Mouse (Mus musculus) adrenal gland, adult 8-10 months (tissue): ENCODE measurements around the gene Ptprn2. TPM values are rescaled to one million over a fixed set of nuclear protein-coding genes. Genes with fewer than 3 reads are reported as not detected.
A peak's percentile ranks its signal among the peaks of the same experiment; 100 is the strongest.

Experiments
- DNase-seq: peaks from one replicate; pipeline ENCODE4 v3.0.0; 2022
- total RNA-seq, 4 experiments: library from RNA; stranded (reverse); gene quantifications; 2 replicates each; pipeline ENCODE4 v1.2.4; 2022

The Ptprn2 gene
- total RNA-seq, 4 experiments from 2014 or later = 24.1 to 40.1 (median 28.9) TPM

DNA sequence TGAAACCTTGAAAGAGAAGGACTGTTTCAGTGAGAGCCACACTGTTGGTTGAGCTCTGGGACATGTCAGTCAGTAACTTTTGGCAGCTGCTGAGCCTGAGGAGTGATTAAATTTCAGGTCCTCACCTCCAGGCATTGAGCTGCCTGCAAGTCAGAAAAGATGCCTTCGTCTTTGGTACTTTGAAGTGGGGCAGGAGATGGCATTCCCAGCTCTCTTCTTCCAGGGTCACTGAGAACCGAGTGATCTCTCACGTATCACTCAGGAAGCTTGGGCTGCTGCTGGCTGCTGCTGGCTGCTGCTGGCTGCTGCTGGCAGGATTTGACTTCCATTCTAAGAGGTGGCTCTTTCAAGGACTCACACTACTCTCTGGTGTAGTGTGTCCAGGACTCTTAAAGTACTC is 688.7 kb downstream of the Ptprn2 start:
- DNase-seq = no peak

DNA sequence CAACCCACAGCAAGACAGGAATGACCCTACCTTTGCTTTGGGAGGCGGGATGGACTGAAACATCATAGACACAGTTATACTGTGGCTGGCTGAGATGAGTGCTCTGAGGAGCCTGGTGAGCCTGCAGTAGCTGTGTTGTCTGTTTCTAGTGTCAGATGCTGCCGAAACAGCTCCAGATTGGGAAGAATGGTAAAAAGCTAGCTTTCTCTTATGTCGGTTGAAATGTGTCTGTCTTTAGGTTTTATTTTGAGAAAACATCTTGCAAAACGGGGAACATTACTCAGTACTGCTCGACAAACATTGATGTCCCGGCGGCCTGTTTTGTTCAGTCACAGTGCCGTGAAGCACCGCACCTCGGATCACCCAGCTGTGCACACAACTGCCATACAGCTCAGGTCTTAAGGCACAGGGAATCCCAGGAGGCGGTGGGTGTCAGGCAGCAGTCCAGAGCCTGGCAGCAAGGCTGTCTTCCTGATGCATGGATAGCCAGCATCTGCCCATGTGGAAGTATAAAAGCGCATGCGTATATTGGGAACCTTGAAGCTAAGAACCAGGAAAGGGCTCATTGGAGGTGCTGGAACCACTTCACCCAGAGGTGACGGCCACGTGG is 689.7 kb downstream of the Ptprn2 start:
- no peak for DNase-seq

DNA sequence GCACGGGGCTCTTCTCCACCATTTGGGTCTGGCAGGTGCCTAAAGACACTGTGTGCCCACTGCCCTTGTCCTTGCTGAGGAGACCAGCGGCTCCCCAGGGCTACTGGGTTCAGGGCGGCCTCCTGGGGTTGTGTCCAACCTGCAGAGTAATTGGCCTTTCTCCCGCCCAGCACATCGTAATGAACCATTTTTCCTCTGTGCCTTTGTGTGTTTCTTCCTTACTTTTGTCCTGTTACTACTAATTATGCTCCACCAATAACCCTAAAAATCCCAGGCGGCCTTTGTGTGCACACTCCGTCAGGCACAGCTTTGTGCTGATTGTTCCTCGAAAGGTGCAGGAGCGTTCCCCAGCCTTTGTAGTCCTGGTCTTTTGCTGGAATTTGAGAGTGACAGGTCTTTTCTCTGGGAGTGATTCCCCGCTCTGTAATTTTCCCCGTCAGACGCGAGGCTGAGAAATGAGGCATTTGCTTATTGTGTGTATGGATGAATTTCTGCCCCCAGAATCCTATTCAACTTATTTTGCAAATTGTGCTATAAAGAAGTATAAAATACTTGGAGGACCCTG is 690.8 kb downstream of the Ptprn2 start:
- DNase-seq = no peak

DNA sequence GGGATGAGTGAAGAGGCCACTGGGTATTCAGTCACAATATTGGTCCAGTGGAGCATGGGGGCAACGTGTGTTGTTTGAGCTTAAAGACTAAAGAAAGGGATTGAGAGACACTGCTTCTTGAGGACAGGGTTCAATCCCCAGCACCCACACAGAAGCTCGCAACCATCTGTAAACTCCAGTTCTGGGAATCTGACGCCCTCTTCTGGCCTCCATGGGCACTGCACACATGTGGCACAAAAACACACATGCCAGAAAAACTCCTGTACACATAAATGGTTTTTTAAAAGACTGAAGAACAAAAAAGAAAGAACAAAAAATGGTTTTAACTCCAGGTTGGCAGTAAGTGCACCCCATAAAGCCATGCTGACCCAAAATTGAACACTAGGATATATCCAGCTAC is 701.6 kb downstream of the Ptprn2 start:
- DNase-seq = no peak

DNA sequence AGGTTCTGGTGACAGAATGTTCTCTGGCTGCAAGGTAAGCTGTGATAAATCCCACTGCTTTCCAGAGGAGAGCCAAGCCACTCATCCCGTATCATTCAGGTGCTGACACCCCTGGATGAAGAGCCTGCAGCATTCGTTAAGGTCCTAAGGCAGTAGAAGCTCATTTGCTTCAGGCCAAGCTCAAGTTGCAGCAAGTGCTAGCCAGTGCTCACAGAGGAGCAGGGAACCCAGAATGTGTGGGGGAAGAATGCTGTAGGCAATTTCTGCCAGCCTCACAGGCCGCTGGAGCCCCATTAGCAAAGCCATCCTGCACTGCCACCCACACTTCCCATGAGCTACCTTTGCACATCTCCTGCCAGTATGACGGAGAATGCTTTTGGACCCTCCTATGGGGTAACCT is 706.5 kb downstream of the Ptprn2 start:
- no peak for DNase-seq

DNA sequence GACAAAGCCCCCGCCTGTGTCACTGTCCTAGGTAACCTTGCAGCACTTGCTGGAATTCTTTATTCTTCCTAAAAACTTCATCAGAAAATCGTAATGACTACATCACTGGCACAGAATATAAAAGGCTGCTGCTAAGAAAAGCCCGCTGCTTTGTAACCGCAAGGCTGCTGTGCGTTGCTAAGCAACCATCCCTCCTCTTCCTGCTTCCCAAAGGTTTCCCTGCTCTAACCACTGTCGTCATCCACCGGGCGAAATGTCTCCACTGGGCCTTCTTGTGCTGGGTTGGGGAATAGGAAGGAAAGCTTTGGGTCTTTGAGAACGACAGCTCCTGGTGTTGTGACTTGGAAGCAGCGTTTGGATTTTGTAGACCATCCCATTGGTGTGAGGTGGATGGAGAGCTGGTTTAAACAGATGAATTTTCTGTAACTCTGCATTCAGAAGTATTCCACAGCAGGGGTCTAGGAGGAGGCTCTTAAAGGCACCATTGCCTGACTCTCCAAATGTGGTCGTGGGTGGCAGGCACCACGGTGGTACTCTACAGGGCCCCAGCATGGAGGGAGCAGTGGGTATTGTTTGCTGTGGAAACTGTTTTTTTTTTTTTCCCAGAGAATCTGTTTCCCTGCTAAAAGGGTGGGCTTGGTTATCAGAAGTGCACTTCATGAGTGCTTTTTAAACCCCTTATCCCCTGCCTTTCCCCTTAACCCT is 711.4 kb downstream of the Ptprn2 start:
- no peak for DNase-seq

DNA sequence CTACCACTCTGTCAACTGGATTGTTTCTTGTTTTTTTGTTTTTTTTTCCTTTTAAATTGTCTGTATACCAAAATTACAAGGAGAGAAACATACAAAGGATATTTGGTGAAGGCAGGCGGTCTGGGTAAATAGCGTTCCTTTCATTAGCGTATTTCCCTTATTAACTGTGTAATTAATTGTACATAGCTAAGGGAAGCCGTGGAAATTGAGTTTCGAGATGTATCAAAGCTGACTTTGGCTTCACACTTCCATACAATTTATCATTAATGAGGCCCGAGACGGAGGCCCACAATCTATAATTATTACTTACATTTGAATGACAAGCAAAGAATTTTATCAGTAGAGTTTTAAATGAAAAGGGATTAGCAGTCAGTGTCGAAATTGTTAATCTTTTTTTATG is 712.6 kb downstream of the Ptprn2 start:
- no peak for DNase-seq

DNA sequence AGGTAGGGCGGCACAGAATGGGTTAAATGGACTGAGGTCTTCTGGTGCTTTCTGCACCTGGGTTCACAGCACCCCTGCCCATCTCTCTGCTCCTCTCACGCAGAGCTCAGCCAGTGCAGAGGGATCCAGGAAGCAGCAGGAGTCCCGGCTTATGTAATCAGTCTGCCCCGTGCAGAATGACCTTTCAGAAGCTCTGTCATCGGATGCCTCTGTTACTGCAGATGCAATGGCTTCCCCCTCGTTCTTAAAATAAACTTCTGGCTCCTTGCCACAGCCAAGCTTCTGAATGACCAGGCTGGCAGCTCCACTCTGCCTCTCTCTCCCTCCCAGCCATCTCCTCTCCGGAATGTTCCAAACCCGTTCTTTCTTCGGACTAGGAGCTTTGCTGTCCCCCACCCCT is 714.6 kb downstream of the Ptprn2 start:
- peak; percentile 88 for DNase-seq

DNA sequence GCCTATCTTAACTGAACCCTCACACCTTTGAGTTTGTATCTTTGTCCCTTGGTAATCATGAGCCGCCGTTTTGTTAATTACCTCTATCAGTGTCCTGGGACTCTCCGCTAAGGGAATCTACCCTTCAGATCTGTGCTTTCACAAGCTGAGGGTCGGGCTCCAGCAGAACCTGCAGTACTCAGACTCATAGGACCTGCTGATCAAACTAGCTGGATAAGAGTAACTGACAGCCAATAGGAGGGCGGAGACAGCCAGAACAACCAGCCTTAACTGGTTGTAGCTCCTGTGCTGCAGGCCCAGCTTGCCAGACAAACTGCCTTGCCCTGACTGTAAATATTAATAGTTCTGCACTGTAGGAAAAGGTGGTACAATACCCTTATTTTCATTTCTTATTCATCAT is 715.1 kb downstream of the Ptprn2 start:
- DNase-seq = no peak

DNA sequence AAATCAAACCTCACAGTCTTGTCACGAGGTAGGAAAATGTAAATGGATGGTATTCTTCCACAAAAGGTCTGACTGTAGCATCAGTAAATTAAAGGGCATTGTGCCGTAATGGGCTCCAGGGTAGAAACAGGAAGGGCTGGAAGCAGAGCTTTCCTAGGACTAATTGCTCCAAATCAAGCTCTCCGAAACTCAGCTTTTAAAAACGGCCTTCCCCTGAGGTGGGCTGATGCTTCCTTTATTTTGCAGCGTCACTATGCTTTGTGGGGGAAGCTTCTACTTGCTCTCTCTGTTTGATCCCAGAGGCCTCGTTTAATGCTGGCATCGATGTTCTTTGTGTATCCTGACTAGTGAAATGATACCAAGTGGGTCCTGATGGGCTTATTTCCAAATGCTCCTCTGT is 718.0 kb downstream of the Ptprn2 start:
- no peak for DNase-seq

DNA sequence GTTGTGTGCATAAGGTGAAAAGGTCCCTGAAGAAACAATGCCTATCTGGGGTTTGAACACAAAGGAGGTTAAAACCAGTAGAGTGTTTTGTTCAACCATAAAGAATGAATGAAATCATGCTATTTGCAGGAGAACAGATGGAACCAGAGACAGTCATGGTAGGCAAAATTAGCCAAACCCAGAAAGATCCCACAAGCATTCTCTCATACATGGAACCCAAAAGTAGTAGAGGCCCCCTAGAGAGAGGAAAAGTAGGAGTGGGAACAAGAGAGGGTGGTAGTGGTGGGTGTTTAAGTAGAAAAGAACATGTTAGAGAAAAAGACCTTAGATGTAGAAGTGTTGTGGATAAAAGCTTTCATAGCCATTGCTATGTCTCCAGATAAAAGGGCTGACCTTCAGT is 719.4 kb downstream of the Ptprn2 start:
- DNase-seq = no peak

DNA sequence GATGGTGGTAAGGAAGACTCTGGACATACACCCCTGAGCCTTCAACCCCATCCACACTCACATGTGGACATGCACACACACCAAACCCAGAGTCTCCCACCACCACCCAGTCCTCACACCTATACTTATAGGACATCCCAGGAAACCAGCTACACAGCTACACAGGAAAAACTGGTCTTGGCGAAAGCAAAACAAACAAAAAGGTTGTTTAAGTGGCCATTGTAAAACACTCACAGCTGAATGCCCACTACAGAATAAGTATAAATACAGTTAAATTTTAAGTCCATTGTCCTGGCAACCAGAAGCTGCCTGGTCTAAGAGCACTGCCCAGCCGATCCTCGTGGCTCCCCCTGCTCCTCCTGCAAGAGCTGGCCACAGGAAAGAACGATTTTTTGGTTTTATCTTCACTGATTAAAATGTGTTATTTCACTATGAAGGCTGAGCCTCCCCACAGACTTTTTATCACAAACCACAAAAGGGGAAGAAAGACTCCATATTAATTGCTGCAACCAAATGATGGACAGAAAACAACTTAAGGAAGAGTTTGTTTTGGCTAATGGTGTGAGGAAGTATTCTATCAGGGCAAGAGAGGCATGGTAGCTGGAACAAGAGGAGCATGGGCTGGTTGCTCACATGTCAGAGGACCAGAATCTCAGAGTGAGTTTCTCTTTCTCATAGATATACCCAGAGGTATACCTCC is 722.1 kb downstream of the Ptprn2 start:
- DNase-seq = no peak

DNA sequence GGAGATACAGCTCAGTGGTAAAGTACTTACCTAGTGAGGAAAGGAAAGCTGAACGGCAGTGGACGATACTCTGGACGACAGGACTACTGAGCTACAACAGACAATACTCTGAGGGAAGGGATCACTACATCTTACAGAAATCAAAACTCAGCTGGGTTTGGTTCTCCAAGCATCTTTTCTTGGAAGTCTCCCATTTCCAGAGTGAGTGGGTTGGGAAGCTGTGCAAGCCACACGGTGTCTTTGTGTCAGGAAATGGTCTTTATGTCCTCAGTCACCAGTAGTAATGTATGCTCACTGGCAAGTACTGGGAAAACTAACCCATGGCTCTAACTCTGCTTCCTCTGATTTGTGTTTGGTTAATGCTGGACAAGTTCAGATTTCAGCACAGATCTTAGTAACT is 724.9 kb downstream of the Ptprn2 start:
- DNase-seq = no peak

DNA sequence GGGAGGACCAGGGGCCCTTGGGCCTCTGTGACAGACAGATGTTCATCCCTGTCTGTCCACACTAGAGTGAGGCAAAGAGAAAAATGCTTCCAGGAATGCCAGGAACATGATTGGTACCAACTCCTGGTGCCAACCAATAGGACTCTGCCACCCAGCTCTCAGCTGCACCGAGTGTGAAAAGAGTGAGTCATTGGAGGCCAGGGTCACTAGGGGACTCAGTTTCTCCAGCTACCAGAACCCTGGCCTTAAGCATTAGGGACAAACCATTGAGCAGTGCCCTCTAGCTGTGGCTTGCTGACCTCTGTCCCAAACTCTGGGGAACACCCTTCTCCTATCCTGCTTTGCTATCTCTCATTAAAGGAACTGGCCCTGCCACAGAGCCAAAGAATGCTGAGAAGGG is 728.0 kb downstream of the Ptprn2 start:
- peak; percentile 38 for DNase-seq

DNA sequence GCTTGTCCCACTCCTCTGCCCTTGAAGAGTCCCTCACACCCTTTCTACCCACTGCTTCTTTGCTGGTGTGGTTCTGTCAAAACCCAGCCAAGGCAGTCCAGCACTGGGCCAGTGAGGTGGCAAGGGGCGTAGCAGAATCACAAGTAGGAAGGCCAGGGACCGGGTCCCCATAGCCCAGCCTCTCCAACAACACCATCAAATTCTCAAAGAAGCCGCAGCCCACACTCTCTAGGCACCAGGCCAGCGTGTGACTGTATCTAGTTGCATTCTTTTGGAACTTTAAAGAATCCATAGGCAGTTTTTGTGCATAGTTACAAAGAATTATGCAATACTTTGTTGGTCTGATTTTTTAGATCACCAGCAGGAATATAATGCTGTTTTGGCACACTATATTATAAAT is 728.8 kb downstream of the Ptprn2 start:
- no peak for DNase-seq

DNA sequence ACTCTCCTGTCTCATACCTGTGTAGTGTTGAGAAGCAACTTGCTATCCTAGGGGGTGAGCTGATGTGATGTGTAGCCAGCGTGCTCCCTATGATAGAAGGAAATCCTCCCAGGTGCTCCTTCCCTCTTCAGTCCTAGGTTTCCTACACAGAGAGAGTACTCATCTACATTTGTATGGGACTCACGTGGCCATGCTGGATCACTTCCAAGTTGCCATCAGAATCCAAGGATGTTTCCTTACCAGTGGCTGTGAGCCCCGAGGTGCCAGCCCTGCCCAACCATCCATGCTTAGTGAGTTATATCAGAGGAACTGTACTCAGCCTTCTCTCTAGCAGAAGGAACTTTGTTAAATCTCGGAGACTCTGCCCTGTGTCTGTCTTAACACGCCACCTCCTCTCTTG is 729.4 kb downstream of the Ptprn2 start:
- DNase-seq = no peak

DNA sequence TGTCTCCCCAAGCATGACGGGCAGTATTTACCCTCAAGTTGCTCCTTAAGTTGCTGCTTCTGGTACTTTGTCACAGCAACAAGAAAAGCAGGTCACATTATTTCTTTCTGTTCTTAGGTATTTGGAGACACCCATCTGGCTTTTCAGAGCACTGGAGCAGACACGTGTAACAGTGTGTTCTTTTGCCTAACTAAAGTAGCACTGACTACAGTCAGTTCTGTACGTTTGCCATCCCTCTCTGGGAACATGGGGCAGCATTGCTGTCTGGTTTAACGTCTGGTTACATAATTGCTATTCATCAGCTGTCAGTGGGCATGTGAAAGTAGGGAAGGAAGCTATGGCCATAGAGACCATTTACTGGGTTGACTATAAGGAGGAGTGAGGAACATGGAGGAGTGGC is 736.4 kb downstream of the Ptprn2 start:
- DNase-seq = no peak

DNA sequence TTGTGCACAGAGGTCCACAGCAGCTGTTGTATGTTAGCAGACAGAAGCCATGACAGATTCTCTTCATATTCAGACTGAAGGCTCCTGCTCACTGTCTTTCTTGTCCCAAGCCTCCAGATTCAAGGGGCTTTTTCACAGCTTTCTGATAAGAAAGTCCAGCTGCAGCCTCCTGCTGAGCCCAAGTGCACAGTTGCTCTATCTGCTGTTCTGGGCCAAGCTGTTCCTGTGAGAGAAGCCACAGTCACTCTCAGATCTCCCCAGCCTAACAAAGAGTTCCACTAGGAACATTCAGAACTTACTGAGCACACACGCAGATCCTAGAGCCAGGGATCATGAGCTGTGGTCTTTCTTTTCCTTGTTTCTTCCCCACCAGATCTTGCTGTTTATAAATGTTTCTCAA is 738.5 kb downstream of the Ptprn2 start:
- no peak for DNase-seq

DNA sequence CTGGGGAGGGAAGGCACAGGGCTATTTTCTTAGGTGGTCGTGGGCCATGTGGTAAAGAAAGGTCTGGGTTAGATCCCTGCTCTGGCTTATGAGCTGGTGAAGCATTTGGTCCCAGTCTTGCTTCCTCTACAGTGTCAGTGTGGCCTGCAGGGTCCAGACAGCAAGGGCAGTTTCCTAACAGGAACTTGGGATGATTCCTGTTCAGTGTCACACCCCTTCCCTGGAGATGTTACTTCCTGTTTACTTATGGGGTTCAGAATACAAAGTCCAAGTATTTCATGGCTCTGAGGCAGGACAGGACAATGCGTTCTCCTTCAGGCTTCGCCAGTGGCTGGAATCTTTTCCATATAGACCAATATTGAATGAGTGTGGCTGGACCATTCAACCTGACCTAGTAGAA is 741.7 kb downstream of the Ptprn2 start:
- DNase-seq = no peak

DNA sequence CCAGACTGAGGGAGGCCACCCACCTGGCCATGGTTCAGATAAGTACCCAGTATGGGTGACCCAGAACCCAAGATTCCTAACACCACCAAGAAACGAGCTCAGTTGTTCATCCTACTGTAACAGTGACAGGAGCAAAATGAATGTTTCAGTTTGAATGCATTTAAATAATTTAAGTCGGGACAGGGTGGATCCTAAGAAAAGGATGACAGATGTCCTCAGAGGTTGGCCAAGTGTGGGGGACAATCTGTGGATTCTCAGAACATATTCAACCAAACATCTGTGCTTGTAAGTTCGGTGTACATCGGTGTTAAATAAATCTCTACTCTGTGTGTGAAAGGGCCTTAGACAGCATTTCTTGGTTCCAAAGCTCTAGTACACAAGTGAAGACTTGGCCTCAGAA is 743.9 kb downstream of the Ptprn2 start:
- DNase-seq = no peak

DNA sequence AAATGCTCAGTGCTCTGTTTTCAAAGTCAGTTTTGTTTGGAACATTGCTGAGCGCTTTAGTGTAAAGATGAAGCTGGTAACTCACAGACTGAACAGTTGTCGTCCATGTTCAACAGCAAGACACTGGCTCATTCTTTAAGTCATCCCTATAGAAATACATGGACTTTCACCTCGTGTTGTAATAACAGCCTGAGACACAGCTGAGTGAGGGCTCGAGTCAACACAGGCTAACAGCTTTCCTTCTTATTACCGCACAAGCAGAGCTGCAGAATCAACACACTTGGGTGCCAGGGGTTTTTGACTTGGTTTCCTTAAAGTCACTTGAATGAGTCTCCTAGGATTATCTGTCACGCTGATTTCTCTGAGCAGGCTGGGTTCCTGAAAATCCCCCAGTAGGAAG is 744.8 kb downstream of the Ptprn2 start:
- DNase-seq = no peak

DNA sequence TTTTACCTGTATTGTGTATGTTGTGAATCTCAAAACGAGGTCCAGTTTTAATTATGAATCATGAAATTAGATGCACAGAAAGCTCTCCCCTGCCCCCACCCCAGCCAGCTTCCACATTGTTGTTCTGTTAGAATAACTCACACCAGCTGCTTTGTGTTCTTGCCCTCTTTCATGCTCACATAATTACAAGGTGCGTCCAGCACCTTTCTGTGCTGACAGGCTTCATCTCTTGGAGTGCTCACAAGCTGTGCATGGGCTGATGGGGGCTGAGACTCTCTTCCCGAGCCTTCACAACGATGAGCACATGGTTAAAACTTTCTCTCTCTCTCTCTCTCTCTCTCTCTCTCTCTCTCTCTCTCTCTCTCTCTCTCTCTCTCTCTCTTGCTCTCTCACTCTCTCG is 746.3 kb downstream of the Ptprn2 start:
- DNase-seq = no peak

DNA sequence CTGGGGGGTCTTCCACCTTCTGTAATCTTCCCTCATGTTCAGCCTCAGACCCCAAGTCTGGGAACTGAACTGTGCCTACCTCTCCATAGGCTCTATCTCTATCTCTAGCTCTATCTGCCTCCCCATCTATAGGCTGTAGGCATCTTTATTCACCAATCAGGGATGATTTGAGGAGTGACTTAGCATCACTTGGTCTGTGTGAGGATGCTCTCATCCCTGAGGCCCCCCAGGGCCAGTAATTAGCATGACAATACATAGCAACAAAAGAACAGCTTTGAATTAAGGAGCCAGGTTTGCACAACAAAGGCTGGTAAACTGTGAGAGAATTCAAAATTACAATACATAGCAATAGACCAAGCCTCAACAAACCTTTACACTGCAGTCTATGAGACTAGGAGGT is 749.6 kb downstream of the Ptprn2 start:
- no peak for DNase-seq
